Comparison of ENCODE assay signal across 8 mouse cellular contexts in genomic region chr11:32221225-32221950, GRCm38 (mm10). TPM values are rescaled to one million over a fixed set of nuclear protein-coding genes. Genes with fewer than 3 reads are reported as not detected.
DNase-seq lines count a peak whose midpoint lies in the region; ATAC-seq and TF ChIP-seq lines count a peak whose summit lies in the region.

No protein-coding gene starts in this region.

- H3K4me2 ChIP-seq in hindbrain, postnatal 0 days (ENCODE audit: low read depth, low read length), result peak overlapping the region; percentile 97

- WGBS in hindbrain, postnatal 0 days, result 2% methylated on average over 40 of the region's 46 CpGs
- under 1% methylated on average over 46 of the region's 46 CpGs for WGBS in lung, adult 2 months

- ATAC-seq in hindbrain, postnatal 0 days, result peak; percentile 22; the same call in 1 of the 2 replicates

- peaks cover 3% of the 10 kb centered on the region; the same call in 1 of the 2 replicates for H3K27me3 ChIP-seq in hindbrain, postnatal 0 days (ENCODE audit: insufficient read depth, low read length)

- no peaks in the 10 kb centered on the region for H3K9me3 ChIP-seq in hindbrain, postnatal 0 days (ENCODE audit: low read length)

- peak overlapping the region; percentile 79 for H3K27ac ChIP-seq in hindbrain, postnatal 0 days

- peak; percentile 47 for DNase-seq in ovary, adult 18-20 months (ENCODE audit: low spot score)
- no peak for DNase-seq in ovary, postnatal 10 days (ENCODE audit: low spot score)
- peak; percentile 48 for DNase-seq in brain, embryonic 14.5 days (ENCODE audit: low read depth)
- DNase-seq in gastrocnemius, postnatal 10 days, result peak; percentile 68
- peak; percentile 61 for DNase-seq in hindbrain, postnatal 0 days (ENCODE audit: low spot score)
- DNase-seq in lung, adult 2 months, result peak; percentile 71
- DNase-seq in retina, embryonic 14.5 days (ENCODE audit: low spot score), result peak; percentile 68
- DNase-seq in left cerebral cortex, adult 11 months (ENCODE audit: low spot score), result no peak

- peak overlapping the region; percentile 83 for H3K9ac ChIP-seq in hindbrain, postnatal 0 days (replicated peaks; ENCODE audit: low read length)

- no peak for TF ChIP-seq CTCF in brain, embryonic 14.5 days (IDR thresholded peaks at IDR 0.05; ENCODE audit: borderline replicate concordance, extremely low read depth, insufficient read depth, insufficient read length)
- no peak for TF ChIP-seq CTCF in hindbrain, postnatal 0 days (IDR thresholded peaks at IDR 0.05; ENCODE audit: low read depth)
- TF ChIP-seq CTCF in lung, adult 2 months (IDR thresholded peaks at IDR 0.05; ENCODE audit: insufficient read depth, low read length), result no peak

- H3K4me1 ChIP-seq in hindbrain, postnatal 0 days (ENCODE audit: insufficient read depth, low read length), result peaks cover 15% of the 10 kb centered on the region
- peaks cover 44% of the 10 kb centered on the region for H3K4me1 ChIP-seq in lung, adult 2 months (ENCODE audit: control insufficient read depth, insufficient read depth, low read length)

- peak overlapping the region; percentile 70 for H3K4me3 ChIP-seq in hindbrain, postnatal 0 days (ENCODE audit: low read length)
- H3K4me3 ChIP-seq in lung, adult 2 months (replicated peaks; ENCODE audit: extremely low read depth, low read depth, low read length), result peak overlapping the region; percentile 85

- no peaks in the 10 kb centered on the region for H3K36me3 ChIP-seq in hindbrain, postnatal 0 days (ENCODE audit: insufficient read depth, low read length)

- TF ChIP-seq POLR2A in brain, embryonic 14.5 days (IDR thresholded peaks at IDR 0.05; ENCODE audit: borderline replicate concordance, extremely low read depth, insufficient read depth, insufficient read length, poor library complexity, severe bottlenecking), result no peak
- peak; percentile 66; the same call in 1 of the 2 replicates for TF ChIP-seq POLR2A in lung, adult 2 months (IDR thresholded peaks at IDR 0.05; ENCODE audit: borderline replicate concordance, extremely low read depth, low read depth, low read length)

RNA-seq across cellular contexts. Expression of gene Rhbdf1, which starts 0.7 kb away (rescaled TPM):
- 39.7 and 44.3 TPM in 2 replicates for polyA plus RNA-seq in brain, embryonic 14.5 days (2012; rRNA removed)
- total RNA-seq in gastrocnemius, postnatal 10 days (2021), result 10 to 100 TPM; 26.3 to 35.3 TPM
- total RNA-seq in hindbrain, postnatal 0 days (2014; rRNA removed), result 65.4 and 97.4 TPM in 2 replicates
- 22.8 and 22.9 TPM in 2 replicates for polyA plus RNA-seq in hindbrain, postnatal 0 days (2015; fragmentation: Nextera tagmentation; extraction: Ambion mirVana)
- polyA plus RNA-seq in lung, adult 2 months (2012; rRNA removed), result 183 and 195 TPM in 2 replicates

RNA-seq across cellular contexts. Expression of gene Mpg, which starts 4.9 kb away (rescaled TPM):
- 18.6 and 21.3 TPM in 2 replicates for polyA plus RNA-seq in brain, embryonic 14.5 days (2012; rRNA removed)
- 10 to 100 TPM; 11.2 to 14.3 TPM for total RNA-seq in gastrocnemius, postnatal 10 days (2021)
- 24.5 and 30.0 TPM in 2 replicates for total RNA-seq in hindbrain, postnatal 0 days (2014; rRNA removed)
- polyA plus RNA-seq in hindbrain, postnatal 0 days (2015; fragmentation: Nextera tagmentation; extraction: Ambion mirVana), result 27.7 TPM in 2 replicates
- polyA plus RNA-seq in lung, adult 2 months (2012; rRNA removed), result 9.8 and 12.4 TPM in 2 replicates

RNA-seq across cellular contexts. Expression of gene Snrnp25, which starts 16.2 kb away (rescaled TPM):
- polyA plus RNA-seq in brain, embryonic 14.5 days (2012; rRNA removed), result 38.8 and 52.4 TPM in 2 replicates
- 1 to 10 TPM; 7.6 to 8.6 TPM for total RNA-seq in gastrocnemius, postnatal 10 days (2021)
- total RNA-seq in hindbrain, postnatal 0 days (2014; rRNA removed), result 18.1 and 21.7 TPM in 2 replicates
- 52.6 and 61.3 TPM in 2 replicates for polyA plus RNA-seq in hindbrain, postnatal 0 days (2015; fragmentation: Nextera tagmentation; extraction: Ambion mirVana)
- polyA plus RNA-seq in lung, adult 2 months (2012; rRNA removed), result 12.5 and 16.5 TPM in 2 replicates

RNA-seq across cellular contexts. Expression of gene Il9r, which starts 21.3 kb away (rescaled TPM):
- polyA plus RNA-seq in brain, embryonic 14.5 days (2012; rRNA removed), result 0.11 TPM in 1 of 2 replicates, not detected in the other
- total RNA-seq in gastrocnemius, postnatal 10 days (2021), result not detected
- total RNA-seq in hindbrain, postnatal 0 days (2014; rRNA removed), result not detected in 2 replicates
- not detected in 2 replicates for polyA plus RNA-seq in hindbrain, postnatal 0 days (2015; fragmentation: Nextera tagmentation; extraction: Ambion mirVana)
- 1.4 and 2.3 TPM in 2 replicates for polyA plus RNA-seq in lung, adult 2 months (2012; rRNA removed)

RNA-seq across cellular contexts. Expression of gene Nprl3, which starts 46.1 kb away (rescaled TPM):
- 84.0 and 116 TPM in 2 replicates for polyA plus RNA-seq in brain, embryonic 14.5 days (2012; rRNA removed)
- 10 to 100 TPM; 18.9 to 25.0 TPM for total RNA-seq in gastrocnemius, postnatal 10 days (2021)
- 38.4 and 53.0 TPM in 2 replicates for total RNA-seq in hindbrain, postnatal 0 days (2014; rRNA removed)
- polyA plus RNA-seq in hindbrain, postnatal 0 days (2015; fragmentation: Nextera tagmentation; extraction: Ambion mirVana), result 39.2 and 39.8 TPM in 2 replicates
- polyA plus RNA-seq in lung, adult 2 months (2012; rRNA removed), result 77.9 and 85.7 TPM in 2 replicates

Comparison
In these comparisons a context has a peak if more than half of its experiments do, and no peak if none do; other contexts are left out.
1. DNase-seq: peak in ovary, adult 18-20 months (single experiment), brain, embryonic 14.5 days (single experiment), gastrocnemius, postnatal 10 days (single experiment), hindbrain, postnatal 0 days (single experiment), lung, adult 2 months (single experiment) and retina, embryonic 14.5 days (single experiment); none in ovary, postnatal 10 days (single experiment) and left cerebral cortex, adult 11 months (single experiment).